Mouse (Mus musculus) cerebellum, adult (tissue): Measurements from ENCODE around the gene Sdad1.
A peak's percentile ranks its signal among the peaks of the same experiment; 100 is the strongest.
"Not testable (repeated sequence)": the region's sequence is repeated elsewhere in the genome, so short reads cannot be mapped to it uniquely, and the experiment has no call there.

Source experiments
- ATAC-seq: cut with Nextera tagmentation; 2 replicates; pipeline ENCODE4 v1.9.2; 2017; ENCODE audit warnings: mild to moderate bottlenecking, moderate library complexity, mixed read lengths; ENCODE audit not compliant: insufficient number of reproducible peaks, low FRiP score, low TSS enrichment

Sdad1 gene

DNA sequence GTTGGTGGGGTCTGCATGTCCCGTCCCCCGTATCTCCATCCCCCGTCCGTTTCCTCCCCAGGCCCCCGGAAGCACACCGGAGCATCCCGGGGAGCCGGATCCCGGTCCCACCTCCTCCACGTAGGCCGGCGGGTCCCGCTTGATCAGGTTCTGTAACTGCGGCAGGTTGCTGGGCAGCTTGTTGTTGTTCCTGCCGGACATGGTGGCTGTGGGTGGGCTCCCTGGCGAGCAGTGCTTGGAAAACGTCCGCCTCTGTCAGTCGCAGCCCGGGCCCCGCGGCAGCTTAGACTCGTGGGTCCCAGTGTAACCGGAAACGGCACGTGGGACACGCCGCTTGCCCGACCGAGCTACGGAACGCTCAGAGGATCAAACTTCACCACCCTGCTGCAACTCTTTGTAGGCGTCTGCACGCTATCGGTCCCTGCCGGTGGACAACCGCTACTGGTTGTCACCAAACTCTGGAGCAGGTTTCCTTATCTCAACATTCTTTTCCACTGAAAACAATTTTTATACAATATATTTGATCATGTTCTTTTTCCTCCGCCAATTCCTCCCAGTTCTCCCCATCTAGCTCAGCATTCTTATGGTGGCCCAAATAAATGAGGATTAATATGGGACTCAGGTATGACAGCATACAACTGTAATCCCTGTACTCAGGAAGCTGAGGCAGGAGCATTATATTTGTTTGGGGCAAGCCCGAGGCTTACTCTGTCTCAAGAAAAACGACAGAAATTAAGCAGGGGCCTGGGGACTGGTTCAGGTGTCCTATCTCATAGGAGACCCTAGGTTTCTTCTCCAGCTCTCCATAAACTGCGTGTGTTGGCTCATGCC is at the start of gene Sdad1:
TSS of gene Sdad1 (minus strand) at position 799 of the 831 bp plus-strand sequence.
- peak; percentile 75 for ATAC-seq

DNA sequence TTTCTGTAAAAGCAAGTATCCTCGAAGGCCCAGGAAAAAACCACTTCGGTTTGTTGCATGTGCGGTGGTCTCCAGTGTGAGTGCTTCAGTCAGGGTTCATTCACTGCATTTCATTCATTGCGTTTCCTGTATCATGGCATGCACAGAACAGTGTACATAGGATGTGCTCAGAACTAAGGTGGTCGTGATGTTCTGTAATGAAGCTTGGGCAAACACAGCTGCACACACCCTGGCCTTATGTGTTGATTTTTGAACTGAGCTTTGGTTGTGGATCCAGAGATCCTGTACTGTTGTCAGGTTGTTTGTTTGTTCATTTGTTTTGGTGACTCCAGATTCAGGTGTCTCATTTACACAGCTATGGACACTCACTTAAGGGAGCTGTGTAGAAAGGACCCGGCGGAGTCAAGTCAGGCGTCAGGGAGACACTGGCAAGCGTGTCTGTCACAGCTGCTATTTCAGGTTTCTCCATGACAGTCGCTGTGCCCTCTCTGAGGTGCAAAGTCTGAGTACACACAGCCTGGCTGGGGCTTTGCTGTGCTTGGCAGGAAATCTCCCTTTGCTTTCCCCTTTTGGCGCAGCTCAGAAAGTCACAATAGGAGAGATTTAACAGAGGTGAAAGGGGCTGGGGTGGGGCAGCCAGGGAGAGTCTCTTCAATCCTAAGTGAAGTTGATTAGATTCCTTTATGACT is 48.6 kb upstream of the Sdad1 start:
- ATAC-seq: no peak

DNA sequence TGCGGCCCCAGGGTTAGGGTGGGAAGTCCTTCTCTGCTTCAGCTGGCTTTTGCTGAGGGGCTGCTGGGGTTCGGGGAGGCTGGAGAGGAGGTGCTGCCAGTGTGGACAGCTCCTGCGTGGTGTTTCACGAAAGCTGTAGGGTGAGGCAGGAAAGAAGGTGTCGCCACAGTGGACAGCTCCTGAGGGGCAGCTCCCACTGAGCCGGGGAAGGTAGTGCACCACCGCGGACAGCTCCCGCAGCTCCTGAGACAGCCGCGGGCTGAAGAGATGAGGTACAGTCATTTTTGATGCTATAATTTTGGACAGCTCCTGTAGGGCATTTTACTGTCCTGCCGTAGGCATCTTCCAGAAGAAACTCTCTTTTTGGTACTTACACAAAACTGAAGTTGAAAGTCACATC is 47.8 kb upstream of the Sdad1 start:
- no peak for ATAC-seq

DNA sequence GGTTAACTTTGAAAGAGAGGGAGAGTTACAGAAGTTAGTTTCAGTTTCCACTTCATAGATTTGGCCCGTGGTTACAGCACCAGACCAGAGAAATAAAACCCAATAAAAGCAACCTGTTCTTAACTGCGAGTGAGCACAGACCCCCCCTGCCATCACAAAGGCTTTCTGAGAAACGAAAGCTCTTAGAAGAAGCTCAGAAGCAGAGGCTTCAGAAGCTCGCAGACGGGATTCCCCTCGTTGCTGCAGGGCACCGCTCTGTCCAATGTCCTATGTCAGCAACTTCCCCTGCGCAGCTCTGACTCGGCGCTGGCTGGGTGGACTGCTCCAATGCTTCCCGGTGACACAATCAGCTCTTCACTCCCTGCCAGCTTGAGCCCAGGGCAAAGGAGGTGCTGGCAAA is 43.2 kb upstream of the Sdad1 start:
- ATAC-seq: no peak

DNA sequence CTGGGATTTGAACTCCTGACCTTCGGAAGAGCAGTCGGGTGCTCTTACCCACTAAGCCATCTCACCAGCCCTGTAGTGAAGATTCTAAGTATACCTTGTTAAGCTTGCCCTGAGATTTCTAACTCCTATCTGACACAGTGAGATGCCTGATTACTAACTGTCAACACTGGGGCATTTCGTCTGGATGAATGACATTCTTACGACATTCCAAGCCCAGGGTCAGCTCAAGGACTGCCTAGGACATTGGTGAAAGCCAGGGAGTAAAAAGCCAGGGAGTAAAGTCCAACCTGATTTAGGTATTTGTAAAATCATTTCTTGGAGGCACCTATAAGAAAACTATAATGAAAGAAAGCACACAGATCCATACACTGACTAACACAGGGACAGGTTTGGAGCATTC is 42.4 kb upstream of the Sdad1 start:
- not testable (repeated sequence) for ATAC-seq

DNA sequence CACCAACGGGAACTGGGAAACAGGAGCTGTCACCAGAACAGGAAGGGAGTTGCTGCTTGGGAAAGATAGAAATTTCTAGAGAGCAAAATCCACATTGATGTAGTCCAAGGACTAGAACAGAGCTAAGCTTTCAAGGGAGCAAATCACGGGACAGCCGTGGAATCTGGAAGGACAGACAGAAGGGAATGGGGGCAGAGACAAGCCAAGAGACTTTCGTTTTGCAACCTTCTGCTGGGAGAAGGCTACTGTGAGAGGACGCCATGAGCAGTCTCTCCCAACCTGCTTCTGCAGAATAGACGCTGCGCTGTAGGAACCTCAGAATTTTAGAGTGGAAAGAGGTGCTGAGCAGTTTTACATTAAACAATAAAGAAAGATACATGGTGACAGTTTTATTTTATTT is 39.5 kb upstream of the Sdad1 start:
- no peak for ATAC-seq

DNA sequence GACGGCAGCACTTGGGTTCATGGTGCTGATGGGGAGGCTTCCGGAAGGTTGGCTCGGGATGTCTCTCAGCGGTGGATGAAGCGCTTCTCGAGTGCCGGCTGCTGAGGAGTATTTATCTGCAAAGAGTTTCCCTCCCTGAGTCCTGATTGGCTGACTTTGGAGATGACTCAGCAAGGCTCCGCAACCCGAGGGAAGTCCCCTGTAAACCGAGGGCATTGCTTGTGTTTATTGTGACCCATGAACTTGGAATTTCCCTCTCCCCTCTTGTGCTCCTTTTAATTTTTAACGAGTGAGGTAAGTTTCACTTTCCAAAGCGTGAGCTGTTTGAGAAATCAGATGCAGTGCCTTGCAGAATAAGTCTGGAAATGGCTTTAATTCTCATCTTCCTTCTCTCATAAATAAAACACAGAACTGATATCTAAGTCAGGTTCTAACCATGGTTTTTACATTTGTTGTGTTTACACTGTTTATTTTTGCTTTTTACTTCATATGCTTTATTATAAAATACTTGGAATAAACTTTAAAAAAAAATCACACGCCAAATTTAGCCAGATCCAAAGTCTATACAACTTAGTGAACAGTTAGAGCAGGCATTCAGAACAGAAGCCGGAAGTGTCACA is 38.6 kb upstream of the Sdad1 start, which contains the start of gene Cxcl10:
TSS of gene Cxcl10 (minus strand) at position 96 of the 620 bp plus-strand sequence.
- peak; percentile 58; the same call in 1 of the 2 replicates for ATAC-seq

DNA sequence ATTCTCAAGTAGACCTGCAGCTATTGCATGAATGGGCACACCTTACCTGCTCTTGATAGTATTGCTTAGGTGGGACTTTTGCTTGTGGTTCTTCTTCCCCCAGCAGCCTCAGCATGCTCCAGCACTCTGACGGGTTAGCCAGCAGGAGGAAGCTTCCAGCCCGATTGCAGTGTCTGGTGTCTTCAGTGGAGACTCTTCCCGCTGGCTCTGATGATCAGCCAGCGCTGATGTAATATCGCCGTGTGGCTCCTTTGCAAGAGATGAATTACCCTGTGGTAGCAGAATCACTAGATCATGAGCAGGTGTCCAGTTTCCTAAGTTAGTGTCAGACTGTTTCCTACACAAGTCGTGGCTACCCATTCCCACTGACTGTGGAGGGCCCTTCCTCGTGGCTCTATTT is 34.7 kb upstream of the Sdad1 start:
- ATAC-seq: no peak

DNA sequence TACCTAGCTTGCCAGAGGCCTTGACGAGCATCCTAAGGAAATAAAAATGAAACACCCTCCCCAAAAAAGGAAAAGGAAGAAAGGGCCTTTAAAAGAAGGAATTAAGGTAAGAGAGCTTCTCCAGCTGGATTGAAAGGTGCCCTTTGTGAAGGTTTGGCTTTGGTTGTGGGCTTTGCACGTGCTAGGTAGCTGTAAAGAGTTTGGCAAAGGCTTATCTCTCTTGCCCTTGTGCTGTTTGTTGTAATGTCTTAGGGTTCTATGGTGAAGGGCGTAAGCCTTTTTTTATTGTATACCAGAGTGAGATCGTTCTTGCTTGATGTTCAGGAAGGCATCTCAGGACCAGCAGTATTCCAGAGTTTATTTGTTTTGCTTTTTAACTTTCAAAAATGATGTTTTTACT is 30.3 kb upstream of the Sdad1 start:
- no peak for ATAC-seq

DNA sequence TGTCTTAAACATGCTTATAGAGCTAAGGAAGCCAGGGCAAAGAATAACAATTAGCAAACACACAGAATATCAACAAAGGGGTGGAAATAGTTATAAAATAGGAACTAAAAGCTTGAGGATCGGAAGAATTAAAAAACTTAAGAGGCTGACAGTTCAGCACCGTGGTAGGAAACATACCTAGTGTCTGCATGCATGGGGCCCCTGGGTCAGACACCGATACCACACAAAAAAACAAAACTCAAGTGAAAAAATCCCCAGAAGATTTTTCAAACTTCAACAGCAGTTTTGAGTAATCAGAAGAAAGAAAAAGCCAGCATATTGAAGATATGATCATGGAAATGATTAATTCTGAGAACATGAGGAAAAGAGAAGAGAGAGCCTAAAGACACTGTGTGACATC is 26.5 kb upstream of the Sdad1 start:
- no peak for ATAC-seq

DNA sequence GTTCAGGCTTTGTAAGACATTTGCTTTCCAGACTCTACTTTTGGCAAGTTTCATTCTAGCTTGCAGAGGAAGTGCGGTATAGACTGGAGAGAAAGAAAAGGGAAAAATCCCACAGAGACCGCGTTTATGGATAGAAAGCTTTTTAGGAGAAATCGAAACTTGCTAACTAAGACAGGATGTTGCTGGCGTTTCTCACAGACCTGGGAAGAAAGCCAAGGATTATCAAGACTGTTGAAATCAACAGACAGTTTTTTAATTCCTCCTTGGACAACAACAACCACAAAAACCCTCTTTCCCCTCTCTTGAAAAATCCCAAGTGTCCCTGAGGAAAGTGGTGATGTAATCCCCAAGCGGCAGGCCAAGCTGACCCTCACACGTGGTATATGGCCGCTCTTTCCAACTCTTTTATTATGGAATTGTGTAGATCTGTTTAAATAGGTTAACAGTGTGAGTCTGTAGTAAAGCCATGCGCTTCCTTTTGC is 22.1 kb upstream of the Sdad1 start:
- no peak for ATAC-seq

DNA sequence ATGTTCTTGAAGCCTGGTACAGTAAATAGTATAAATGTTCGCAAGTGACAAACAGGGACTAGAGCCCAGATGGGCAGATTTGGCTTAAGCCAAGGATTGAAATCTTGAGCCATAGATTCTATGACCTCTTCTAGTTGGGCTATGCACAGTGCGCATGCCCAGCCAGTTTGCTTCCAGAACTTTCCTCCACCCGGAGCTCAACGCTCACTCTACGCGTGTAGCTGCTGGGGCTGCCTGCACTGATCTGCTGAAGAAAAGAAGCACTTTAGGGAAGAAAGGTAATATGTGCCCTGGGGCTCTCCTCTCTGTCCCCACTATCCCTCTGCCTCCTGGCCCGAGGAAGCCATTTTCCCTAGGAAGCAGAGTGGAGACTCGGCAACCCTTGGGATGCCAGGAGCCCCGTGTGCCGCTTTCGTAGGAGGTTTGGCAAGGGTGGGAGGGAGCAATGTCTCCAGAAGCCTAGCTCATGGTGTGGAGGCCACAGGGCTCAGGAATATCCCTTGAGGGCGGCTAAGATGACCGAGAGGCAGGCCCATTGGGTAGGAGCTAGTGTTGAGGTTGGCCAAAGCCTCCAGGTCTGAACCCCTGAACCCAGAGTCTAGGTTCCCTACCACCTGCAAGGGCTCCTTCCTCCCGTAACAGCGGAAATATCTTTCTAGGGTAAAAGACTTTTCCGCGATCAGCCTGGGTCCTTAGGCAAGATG is 21.5 kb upstream of the Sdad1 start, which contains the start of gene Art3:
TSS of gene Art3 (plus strand) at position 193 of the 704 bp plus-strand sequence.
- ATAC-seq: no peak

DNA sequence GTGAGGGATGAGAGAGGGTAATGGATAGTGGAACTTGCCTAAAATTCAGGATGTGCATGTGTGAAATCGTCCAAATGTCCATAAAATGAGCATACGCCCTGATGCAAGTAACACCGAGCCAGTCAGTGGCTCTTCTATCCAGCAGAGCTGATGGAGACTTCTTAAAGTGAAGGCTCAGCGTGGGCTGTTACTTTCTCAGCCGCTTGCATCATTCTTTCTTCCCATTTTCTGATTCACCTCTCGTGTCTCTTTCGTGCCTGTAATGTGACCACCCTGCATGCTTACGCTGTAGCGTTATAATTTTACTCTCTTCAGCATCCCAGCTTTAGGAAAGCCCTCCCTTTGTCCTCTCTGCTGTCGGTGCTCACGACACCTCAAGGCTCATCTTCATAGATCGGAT is 20.8 kb upstream of the Sdad1 start:
- ATAC-seq: no peak

DNA sequence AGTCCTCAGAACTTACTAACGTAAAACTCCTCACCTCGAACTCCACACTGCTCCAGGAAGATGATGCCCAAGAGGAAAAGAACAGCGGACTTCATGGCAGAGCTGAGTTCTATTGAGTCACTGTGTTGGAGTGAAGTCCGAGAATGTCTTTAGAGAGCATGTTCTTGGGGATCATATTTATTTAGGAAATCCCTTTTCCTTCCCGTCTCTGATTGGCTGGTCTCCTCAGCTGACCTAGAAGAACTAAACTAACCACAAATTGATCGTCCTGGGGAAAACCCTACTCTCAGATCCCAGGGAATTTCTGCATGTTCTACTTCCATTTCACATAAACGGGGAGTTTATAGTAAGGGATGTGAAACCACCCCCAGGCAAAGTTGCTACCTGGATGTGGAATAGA is 17.6 kb upstream of the Sdad1 start, which contains the start of gene Cxcl9:
TSS of gene Cxcl9 (minus strand) at position 151 of the 400 bp plus-strand sequence.
- no peak for ATAC-seq

DNA sequence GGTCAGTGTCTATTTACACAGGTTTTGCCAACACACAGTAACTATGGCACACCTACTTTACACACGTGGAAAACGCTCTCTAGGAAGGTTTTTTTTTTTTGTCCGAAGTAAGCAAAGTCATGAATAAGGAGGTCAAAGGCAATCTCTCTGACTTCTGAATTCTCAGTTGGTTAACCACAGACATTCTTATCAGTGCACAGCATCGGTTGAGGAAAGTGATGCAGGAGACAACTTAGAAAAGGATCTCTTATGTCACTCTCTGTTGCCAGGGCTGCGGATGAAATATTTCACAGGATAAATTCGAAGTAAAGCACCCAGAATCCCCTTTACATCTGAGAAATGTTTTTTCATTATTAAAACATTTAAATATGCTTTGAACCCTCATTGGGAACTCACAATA is 17.1 kb upstream of the Sdad1 start:
- no peak for ATAC-seq

DNA sequence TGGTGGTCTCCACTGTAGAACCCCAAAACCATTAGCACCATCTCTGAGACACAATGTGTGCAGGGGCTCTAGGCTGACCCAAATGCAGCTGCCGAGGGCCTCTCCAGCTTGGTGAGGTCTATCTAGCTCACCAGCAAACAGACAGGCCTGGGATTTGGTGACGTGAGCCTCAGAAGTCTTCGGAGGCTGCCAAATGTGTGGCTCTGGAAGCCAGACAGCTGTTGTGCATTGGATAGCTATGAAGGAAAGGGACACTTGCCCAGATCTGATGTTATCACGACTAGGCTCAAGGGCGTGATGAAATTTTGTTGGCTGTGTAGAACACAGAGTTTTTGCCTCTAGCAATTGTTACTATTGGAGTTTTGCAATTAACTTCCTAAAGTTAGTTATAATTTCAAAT is 13.0 kb upstream of the Sdad1 start:
- no peak for ATAC-seq

DNA sequence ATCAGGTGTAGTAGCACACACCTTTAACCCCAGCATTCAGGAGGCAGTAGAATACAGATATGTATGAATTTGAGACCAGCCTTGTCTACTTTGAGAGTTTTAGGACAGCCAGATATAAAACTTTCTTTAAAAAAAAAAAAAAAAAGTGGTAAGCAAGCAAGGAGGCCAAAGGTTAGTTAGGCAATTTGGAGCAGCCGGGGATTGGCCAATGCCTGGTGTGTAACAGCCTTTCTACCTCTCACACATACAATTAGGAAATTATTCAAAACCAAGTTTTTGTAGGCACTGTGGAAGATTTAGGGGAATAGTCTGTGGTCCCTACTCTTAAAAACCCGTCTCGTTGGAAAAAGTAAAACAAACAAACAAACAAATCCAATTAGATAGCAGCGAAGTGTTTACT is 12.3 kb upstream of the Sdad1 start:
- no peak for ATAC-seq

DNA sequence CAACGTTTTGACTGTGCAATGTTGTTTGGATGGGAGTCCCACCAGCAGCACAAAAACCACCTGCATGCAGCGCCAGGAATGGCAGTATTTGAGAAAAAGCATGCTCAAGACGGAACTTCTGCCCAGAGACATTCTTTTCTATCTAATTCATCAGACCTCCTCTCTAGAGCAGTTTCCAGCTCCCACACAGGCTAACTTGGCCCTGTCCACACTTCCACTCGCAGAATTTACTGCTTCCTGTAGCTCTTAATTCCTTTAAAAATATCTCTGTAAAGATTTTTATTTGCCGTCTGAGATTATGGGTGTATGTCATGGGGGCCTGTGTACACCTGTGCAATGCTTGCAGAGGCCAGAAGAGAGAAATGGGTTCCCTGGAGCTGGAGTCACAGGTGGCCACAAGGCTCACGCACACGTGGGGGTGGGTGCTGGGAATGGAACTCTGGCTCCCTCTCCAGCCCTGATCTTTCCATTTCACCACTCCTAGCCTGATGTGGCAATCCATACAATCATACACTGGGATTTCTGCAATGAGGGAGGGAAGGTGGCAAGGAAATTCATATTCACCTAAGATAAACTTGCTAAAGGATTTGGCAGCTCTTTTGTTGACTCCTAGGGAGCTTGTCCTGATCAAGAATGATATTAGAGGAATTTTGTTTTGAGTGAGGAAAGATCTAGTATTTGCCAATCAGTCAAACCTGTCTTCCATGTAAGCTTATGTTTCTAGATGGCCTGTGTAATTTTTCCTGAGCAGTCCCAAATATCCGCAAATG is 11.5 kb upstream of the Sdad1 start:
- ATAC-seq: no peak

DNA sequence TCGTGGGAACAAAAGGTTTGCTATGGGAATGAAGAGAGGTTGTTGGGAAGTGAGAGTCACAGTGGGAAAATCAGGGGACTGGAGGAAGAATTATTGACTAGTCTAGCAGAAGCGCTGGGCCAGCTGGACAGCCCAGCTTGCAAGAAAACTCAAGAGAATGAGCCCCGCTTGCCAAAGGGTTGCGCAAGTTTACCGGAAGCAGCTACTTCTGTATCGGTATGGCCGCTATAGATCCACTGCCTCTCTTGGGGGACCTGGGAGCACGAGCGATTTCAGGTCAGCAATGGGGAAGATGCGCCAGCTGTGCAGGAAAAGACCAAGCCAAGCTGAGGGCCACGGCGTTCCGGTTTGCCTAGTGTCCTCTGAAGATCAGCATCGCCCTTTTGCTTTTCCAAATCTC is 8.3 kb upstream of the Sdad1 start:
- ATAC-seq: no peak

DNA sequence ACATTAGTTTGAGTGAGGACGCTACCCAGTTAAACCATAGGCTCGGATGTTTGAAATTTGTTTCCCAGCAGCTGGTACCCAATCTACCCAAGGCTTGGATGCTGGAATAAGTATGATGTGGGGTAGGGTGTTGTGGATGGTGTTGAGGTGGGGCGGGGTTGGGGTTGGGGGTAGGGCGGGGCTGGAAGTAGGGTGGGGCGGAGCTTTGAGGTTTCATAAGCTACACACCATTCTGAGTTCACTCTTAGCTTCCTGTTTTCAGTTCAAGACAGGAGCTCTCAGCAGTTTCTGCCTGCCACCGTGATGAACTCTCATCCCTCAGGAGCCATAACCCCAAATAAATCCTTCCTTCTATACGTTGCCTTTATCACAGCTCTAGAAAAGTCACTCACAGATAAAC is 7.8 kb upstream of the Sdad1 start:
- ATAC-seq: no peak
